ENCODE assay signal across 9 mouse cellular contexts in the genomic region with DNA sequence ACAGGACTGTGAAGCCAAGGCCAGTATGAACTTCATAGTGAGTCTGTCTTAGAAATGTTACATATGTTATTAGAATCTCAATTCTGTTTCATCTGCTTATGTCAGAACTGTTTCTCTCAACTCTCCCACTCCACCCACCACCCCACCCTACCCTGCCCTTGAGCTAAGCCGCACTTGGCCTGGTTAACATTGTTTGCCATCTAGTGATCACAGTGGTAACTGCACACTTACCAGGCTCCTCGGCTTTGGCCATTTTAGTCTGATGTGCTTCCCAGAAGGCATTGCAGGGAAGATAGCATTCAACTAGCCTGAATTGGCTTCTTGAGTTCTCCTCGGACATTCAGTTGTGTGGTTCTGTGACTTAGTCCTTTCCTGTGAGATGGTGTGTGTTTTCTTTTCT.
DNase-seq lines count a peak whose midpoint lies in the region; ATAC-seq and TF ChIP-seq lines count a peak whose summit lies in the region.
"Had no signal": no experiment of that assay in that cellular context is flagged by ENCODE, and none has a peak within 500 bp of the region (broad histone marks: within the 10 kb centered on the region; RNA-seq: fewer than 3 reads in every experiment).

No protein-coding gene starts in this region.

- 42% methylated on average over 3 of the region's 3 CpGs for WGBS in heart, embryonic 12.5 days
- WGBS in heart, embryonic 10.5 days: 46% methylated on average over 3 of the region's 3 CpGs
- WGBS in hindbrain, embryonic 14.5 days: 58% methylated on average over 3 of the region's 3 CpGs
- WGBS in neural tube, embryonic 15.5 days: 53% methylated on average over 3 of the region's 3 CpGs

- peak; percentile 19 for TF ChIP-seq RAD21 in MEL (IDR thresholded peaks at IDR 0.05; ENCODE audit: low read depth, low read length)

- no peak overlapping the region for H3K9ac ChIP-seq in heart, embryonic 12.5 days
- no peak overlapping the region for H3K9ac ChIP-seq in MEL (ENCODE audit: control insufficient read depth, low read depth, low read length, poor library complexity, severe bottlenecking)
- H3K9ac ChIP-seq in hindbrain, embryonic 14.5 days: no peak overlapping the region
- H3K9ac ChIP-seq in neural tube, embryonic 15.5 days (replicated peaks): no peak overlapping the region
- H3K9ac ChIP-seq: hindbrain, embryonic 15.5 days had no signal

- no peaks in the 10 kb centered on the region for H3K9me3 ChIP-seq in heart, embryonic 12.5 days (replicated peaks)
- H3K9me3 ChIP-seq in heart, embryonic 10.5 days: no peaks in the 10 kb centered on the region
- no peaks in the 10 kb centered on the region for H3K9me3 ChIP-seq in MEL (replicated peaks; ENCODE audit: insufficient read depth, low read length)
- no peaks in the 10 kb centered on the region for H3K9me3 ChIP-seq in hindbrain, embryonic 14.5 days (ENCODE audit: control insufficient read depth, low read length)
- H3K9me3 ChIP-seq in neural tube, embryonic 15.5 days (replicated peaks): no peaks in the 10 kb centered on the region
- H3K9me3 ChIP-seq: hindbrain, embryonic 15.5 days had no signal

- 0 out of 2 replicates have a peak, but pooled peaks have one; percentile 29 for ATAC-seq in heart, embryonic 12.5 days (ENCODE audit: insufficient number of reproducible peaks, low FRiP score)
- 0 out of 2 replicates have a peak, but pooled peaks have one; percentile 37 for ATAC-seq in hindbrain, embryonic 14.5 days (ENCODE audit: low FRiP score)
- no peak for ATAC-seq in neural tube, embryonic 15.5 days (ENCODE audit: low FRiP score)

- no peak for DNase-seq in heart, embryonic 10.5 days (ENCODE audit: low spot score)
- DNase-seq in 3T3-L1 (ENCODE audit: low read depth, low spot score): peak; percentile 49
- DNase-seq in MEL (ENCODE audit: low read depth, low spot score): peak; percentile 47
- DNase-seq in hindbrain, embryonic 14.5 days (ENCODE audit: low spot score): no peak
- no peak for DNase-seq in urinary bladder, postnatal 14 days (ENCODE audit: low spot score)
- DNase-seq in ovary, adult 18-20 months (ENCODE audit: low spot score): no peak

- no peaks in the 10 kb centered on the region for H3K36me3 ChIP-seq in heart, embryonic 12.5 days
- H3K36me3 ChIP-seq in heart, embryonic 10.5 days: 0 out of 2 replicates have a peak, but pooled peaks cover 4% of the 10 kb centered on the region
- H3K36me3 ChIP-seq in MEL (ENCODE audit: control insufficient read depth in 1 of 2, insufficient read depth in 2 of 2, low read length in 2 of 2): no peaks in the 10 kb centered on the region
- H3K36me3 ChIP-seq in hindbrain, embryonic 14.5 days (replicated peaks; ENCODE audit: control insufficient read depth, insufficient read depth): no peaks in the 10 kb centered on the region
- no peaks in the 10 kb centered on the region for H3K36me3 ChIP-seq in neural tube, embryonic 15.5 days
- H3K36me3 ChIP-seq: hindbrain, embryonic 15.5 days had no signal

- TF ChIP-seq CTCF in MEL (IDR thresholded peaks at IDR 0.05 in 2 of 3, conservative IDR thresholded peaks at IDR 0.05 in 1 of 3; ENCODE audit: control insufficient read depth in 1 of 3, insufficient read depth in 1 of 3, low read depth in 2 of 3, low read length in 3 of 3, poor library complexity in 1 of 3, severe bottlenecking in 1 of 3): peak in 2 of 3 experiments; percentile 17 to 44; a peak in 2 of 6 replicates

- no peak overlapping the region for H3K4me3 ChIP-seq in heart, embryonic 12.5 days
- H3K4me3 ChIP-seq in heart, embryonic 10.5 days: no peak overlapping the region
- no peak overlapping the region for H3K4me3 ChIP-seq in MEL (ENCODE audit: control insufficient read depth in 1 of 2, insufficient read depth in 1 of 2, low read depth in 2 of 2, low read length in 2 of 2)
- no peak overlapping the region for H3K4me3 ChIP-seq in hindbrain, embryonic 14.5 days (replicated peaks; ENCODE audit: low read length)
- H3K4me3 ChIP-seq in neural tube, embryonic 15.5 days (replicated peaks): no peak overlapping the region
- H3K4me3 ChIP-seq: hindbrain, embryonic 15.5 days had no signal

- peaks cover 3% of the 10 kb centered on the region; the same call in 1 of the 2 replicates for H3K4me1 ChIP-seq in heart, embryonic 12.5 days (replicated peaks)
- peaks cover 5% of the 10 kb centered on the region; the same call in 1 of the 2 replicates for H3K4me1 ChIP-seq in heart, embryonic 10.5 days
- no peaks in the 10 kb centered on the region for H3K4me1 ChIP-seq in MEL (ENCODE audit: control insufficient read depth in 1 of 2, insufficient read depth in 2 of 2, low read length in 2 of 2)
- no peaks in the 10 kb centered on the region for H3K4me1 ChIP-seq in hindbrain, embryonic 14.5 days (replicated peaks; ENCODE audit: control insufficient read depth, insufficient read depth, low read length)
- no peaks in the 10 kb centered on the region for H3K4me1 ChIP-seq in neural tube, embryonic 15.5 days
- H3K4me1 ChIP-seq: hindbrain, embryonic 15.5 days had no signal

- H3K79me2 ChIP-seq in MEL (ENCODE audit: control insufficient read depth, insufficient read depth, low read length, poor library complexity): no peaks in the 10 kb centered on the region

- TF ChIP-seq POLR2A in MEL (IDR thresholded peaks at IDR 0.05; ENCODE audit: control insufficient read depth in 1 of 2, insufficient read depth in 1 of 2, low read depth in 1 of 2, low read length in 2 of 2, poor library complexity in 1 of 2): no peak

- H3K4me2 ChIP-seq in heart, embryonic 12.5 days: no peak overlapping the region
- H3K4me2 ChIP-seq in hindbrain, embryonic 14.5 days (replicated peaks): no peak overlapping the region
- H3K4me2 ChIP-seq in neural tube, embryonic 15.5 days: no peak overlapping the region
- H3K4me2 ChIP-seq: hindbrain, embryonic 15.5 days had no signal

- H3K27me3 ChIP-seq in heart, embryonic 12.5 days (replicated peaks): no peaks in the 10 kb centered on the region
- H3K27me3 ChIP-seq in heart, embryonic 10.5 days (ENCODE audit: insufficient read depth, poor library complexity, severe bottlenecking): no peaks in the 10 kb centered on the region
- H3K27me3 ChIP-seq in MEL (ENCODE audit: control insufficient read depth in 1 of 2, insufficient read depth in 2 of 2, low read length in 2 of 2): no peaks in the 10 kb centered on the region
- no peaks in the 10 kb centered on the region for H3K27me3 ChIP-seq in hindbrain, embryonic 14.5 days (ENCODE audit: control insufficient read depth, insufficient read depth, low read length)
- no peaks in the 10 kb centered on the region for H3K27me3 ChIP-seq in neural tube, embryonic 15.5 days (replicated peaks)
- H3K27me3 ChIP-seq: hindbrain, embryonic 15.5 days had no signal

- TF ChIP-seq EP300 in MEL (IDR thresholded peaks at IDR 0.05; ENCODE audit: low read depth in 1 of 2, low read length in 2 of 2): no peak

- H3K27ac ChIP-seq in heart, embryonic 12.5 days (ENCODE audit: poor library complexity, severe bottlenecking): no peak overlapping the region
- H3K27ac ChIP-seq in heart, embryonic 10.5 days: no peak overlapping the region
- no peak overlapping the region for H3K27ac ChIP-seq in MEL (ENCODE audit: control insufficient read depth, low read depth, low read length)
- H3K27ac ChIP-seq in hindbrain, embryonic 14.5 days: no peak overlapping the region
- no peak overlapping the region for H3K27ac ChIP-seq in neural tube, embryonic 15.5 days (replicated peaks)
- H3K27ac ChIP-seq: hindbrain, embryonic 15.5 days had no signal

TF ChIP-seq in MEL, 35 proteins besides CTCF, POLR2A, EP300 and RAD21:
- TF ChIP-seq USF1 (IDR thresholded peaks at IDR 0.05; ENCODE audit: low read depth, low read length) (no peak), SMC3 (IDR thresholded peaks at IDR 0.05; ENCODE audit: low read depth, low read length) (peak; percentile 51), ZMIZ1 (IDR thresholded peaks at IDR 0.05; ENCODE audit: low read depth, low read length) (no peak), UBTF (IDR thresholded peaks at IDR 0.05; ENCODE audit: borderline replicate concordance, insufficient read depth, low read depth, low read length) (no peak), POLR2AphosphoS5 (IDR thresholded peaks at IDR 0.05; ENCODE audit: borderline replicate concordance, low read depth, low read length) (no peak), GATA1 (IDR thresholded peaks at IDR 0.05; ENCODE audit: low read depth, low read length) (no peak)

Comparison
In these comparisons a context has a peak if more than half of its experiments do, and no peak if none do; other contexts are left out.
1. DNase-seq: peak in 3T3-L1 (single experiment) and MEL (single experiment); none in heart, embryonic 10.5 days (single experiment), hindbrain, embryonic 14.5 days (single experiment), urinary bladder, postnatal 14 days (single experiment) and ovary, adult 18-20 months (single experiment).